Mouse (Mus musculus) monocyte, adult 5-6 weeks (primary cell): ENCODE measurements around the gene Lonp2. TPM values are rescaled to one million over a fixed set of nuclear protein-coding genes. Genes with fewer than 3 reads are reported as not detected.

Experiments used
- ATAC-seq: fragments of 153-309, 156-312 bp; replicated peaks from 2 replicates; pipeline ENCODE4 v1.8.0; 2017; ENCODE audit warnings: mild to moderate bottlenecking; ENCODE audit not compliant: low TSS enrichment, insufficient number of reproducible peaks, severe bottlenecking, poor library complexity, low FRiP score
- total RNA-seq: library from RNA; stranded (forward); fragments of 200-1000, 200-491, 200-594 nt; gene quantifications from 3 replicates; pipeline ENCODE4 v1.2.3, GENCODE M21; 2017

Lonp2 gene
- total RNA-seq, 1 experiment from 2014 or later: 63.1 TPM

DNA sequence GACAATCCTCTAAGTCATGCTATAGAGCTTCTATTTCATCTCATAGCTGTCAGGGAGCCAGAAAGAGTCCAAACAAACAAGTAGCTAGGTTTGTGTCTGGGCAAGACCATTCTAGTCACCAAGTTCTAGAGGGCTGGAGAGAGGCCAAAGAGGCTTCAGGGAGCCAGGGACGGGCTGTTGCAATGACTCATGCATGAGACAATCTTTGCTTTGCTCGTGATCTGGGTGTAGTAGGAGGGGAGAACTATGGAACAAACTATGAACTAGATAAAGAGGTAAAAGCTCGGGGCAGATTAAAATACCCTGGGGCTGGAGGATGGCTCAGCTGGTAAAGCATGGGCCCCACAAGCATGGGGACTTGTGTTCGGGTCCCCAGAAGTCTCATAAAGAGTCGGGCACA, 144.7 kb downstream of the Lonp2 start:
- no peak for ATAC-seq

DNA sequence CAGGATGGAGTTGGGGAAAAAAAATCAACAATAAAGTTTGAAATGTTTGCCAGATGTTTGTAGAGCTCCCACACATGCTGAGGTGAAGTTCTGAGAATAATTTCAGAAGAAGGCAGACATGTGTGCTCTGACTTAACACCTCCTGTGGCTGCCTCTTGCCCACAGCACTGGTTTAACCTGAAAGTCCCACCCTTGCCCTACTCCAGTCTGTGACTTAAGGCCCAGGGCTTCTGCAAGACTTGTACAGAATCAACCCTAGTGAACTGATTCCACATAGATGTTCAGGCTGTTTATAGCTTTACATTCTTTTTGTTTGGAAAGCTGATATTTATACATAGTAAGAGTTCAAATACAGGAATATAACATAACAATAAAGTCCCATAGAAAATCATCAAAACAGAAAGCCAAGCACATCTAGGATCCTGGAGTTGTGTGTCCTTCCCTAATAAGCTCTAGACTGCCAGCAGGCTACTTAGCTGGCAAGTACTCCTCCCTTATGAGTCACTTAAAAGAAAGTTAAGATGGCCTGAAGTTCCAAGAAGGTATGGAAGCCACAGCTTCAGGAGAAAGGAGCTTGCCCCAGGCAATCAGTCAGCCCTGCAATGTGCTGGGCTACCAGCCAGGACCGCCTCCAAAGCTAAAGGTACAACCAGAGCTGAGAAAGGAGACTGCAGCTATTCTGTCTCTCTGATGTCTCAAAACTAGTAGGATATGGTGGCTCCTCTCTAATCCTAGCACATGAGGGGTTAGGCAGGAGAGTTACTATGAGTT, 146.3 kb downstream of the Lonp2 start:
- no peak for ATAC-seq

Other genes with a start within 250 kb of the Lonp2 start
- not detected in 3 replicates for gene Abcc12, start 43.4 kb upstream of the Lonp2 start, total RNA-seq
- not detected in 3 replicates for gene Gm10638, start 121.7 kb downstream of the Lonp2 start, total RNA-seq
- 29.7 to 37.9 TPM (median 35.9 TPM) in 3 replicates for gene Siah1a, start 121.9 kb downstream of the Lonp2 start, total RNA-seq